Mouse (Mus musculus) naive thymus-derived CD4-positive, alpha-beta T cell, adult 5 months (primary cell): ENCODE results near the gene Thbs3. TPM values are rescaled to one million over a fixed set of nuclear protein-coding genes. Genes with fewer than 3 reads are reported as not detected.

Source experiments
- polyA plus RNA-seq: library from polyadenylated mRNA; unstranded; fragments of 100-300 nt; shearing (Covaris generic); gene quantifications from one replicate; pipeline ENCODE4 v1.2.1, GENCODE M21; 2017

Thbs3 gene
- polyA plus RNA-seq = 1.5 TPM

GRCm38 (mm10) chr3:89214681-89215411 lies at the start of gene Thbs3:
TSS of gene Thbs3 (plus strand) at chr3:89215180.

GRCm38 (mm10) chr3:89177242-89178106 lies 37.5 kb upstream of the Thbs3 start, which contains the start of gene Scamp3:
TSS of gene Scamp3 (plus strand) at chr3:89177473.

GRCm38 (mm10) chr3:89183058-89183958 lies 31.7 kb upstream of the Thbs3 start, which contains the start of gene Fam189b:
TSS of gene Fam189b (plus strand) at chr3:89183143.

GRCm38 (mm10) chr3:89202253-89203141 lies 12.5 kb upstream of the Thbs3 start, which contains the start of gene Gba:
TSS of gene Gba (plus strand) at chr3:89202928.

GRCm38 (mm10) chr3:89226900-89227299 lies 11.9 kb downstream of the Thbs3 start, which contains the start of gene Mtx1:
TSS of gene Mtx1 (minus strand) at chr3:89227088.

GRCm38 (mm10) chr3:89228836-89229235 lies 13.9 kb downstream of the Thbs3 start, which contains the start of gene Muc1:
TSS of gene Muc1 (plus strand) at chr3:89229057.

GRCm38 (mm10) chr3:89245688-89246171 lies 30.8 kb downstream of the Thbs3 start, which contains the start of gene Krtcap2:
TSS of gene Krtcap2 (plus strand) at chr3:89245966.

GRCm38 (mm10) chr3:89246261-89247100 lies 31.5 kb downstream of the Thbs3 start, which contains the start of gene Trim46:
TSS of gene Trim46 (minus strand) at chr3:89246309.

GRCm38 (mm10) chr3:89259076-89259475 lies 44.1 kb downstream of the Thbs3 start, which contains the start of gene Dpm3:
TSS of gene Dpm3 (plus strand) at chr3:89259358.

GRCm38 (mm10) chr3:89270051-89270755 lies 55.2 kb downstream of the Thbs3 start, which contains the start of gene Slc50a1:
TSS of gene Slc50a1 (minus strand) at chr3:89270570.

Other genes with a start within 250 kb of the Thbs3 start
- gene Rusc1, start 121.9 kb upstream of the Thbs3 start, polyA plus RNA-seq = 55.7 TPM
- not detected for gene Gm43738, start 114.1 kb upstream of the Thbs3 start, polyA plus RNA-seq
- gene Fdps, start 113.2 kb upstream of the Thbs3 start, polyA plus RNA-seq = 69.4 TPM
- not detected for gene Pklr, start 79.0 kb upstream of the Thbs3 start, polyA plus RNA-seq
- gene Hcn3, start 55.0 kb upstream of the Thbs3 start, polyA plus RNA-seq = 2.3 TPM
- gene Clk2, start 50.4 kb upstream of the Thbs3 start, polyA plus RNA-seq = 106 TPM
- gene Scamp3, start 37.7 kb upstream of the Thbs3 start, polyA plus RNA-seq = 217 TPM
- 143 TPM for gene Fam189b, start 32.0 kb upstream of the Thbs3 start, polyA plus RNA-seq
- 72.7 TPM for gene Gba, start 12.3 kb upstream of the Thbs3 start, polyA plus RNA-seq
- gene Mtx1, start 11.9 kb downstream of the Thbs3 start, polyA plus RNA-seq = 102 TPM
- gene Muc1, start 13.9 kb downstream of the Thbs3 start, polyA plus RNA-seq = not detected
- gene Krtcap2, start 30.8 kb downstream of the Thbs3 start, polyA plus RNA-seq = 161 TPM
- gene Trim46, start 31.1 kb downstream of the Thbs3 start, polyA plus RNA-seq = 1.1 TPM
- gene Dpm3, start 44.2 kb downstream of the Thbs3 start, polyA plus RNA-seq = 74.9 TPM
- gene Slc50a1, start 55.4 kb downstream of the Thbs3 start, polyA plus RNA-seq = 189 TPM
- gene Efna1, start 66.0 kb downstream of the Thbs3 start, polyA plus RNA-seq = not detected
- not detected for gene Efna3, start 107.8 kb downstream of the Thbs3 start, polyA plus RNA-seq
- 0.21 TPM for gene Efna4, start 122.8 kb downstream of the Thbs3 start, polyA plus RNA-seq
- 11.3 TPM for gene Adam15, start 134.8 kb downstream of the Thbs3 start, polyA plus RNA-seq
- gene Dcst2, start 146.8 kb downstream of the Thbs3 start, polyA plus RNA-seq = 0.20 TPM
- 0.25 TPM for gene Dcst1, start 150.1 kb downstream of the Thbs3 start, polyA plus RNA-seq
- 14.2 TPM for gene Zbtb7b, start 179.6 kb downstream of the Thbs3 start, polyA plus RNA-seq
- 0.31 TPM for gene Lenep, start 187.6 kb downstream of the Thbs3 start, polyA plus RNA-seq
- 25.3 TPM for gene Flad1, start 196.7 kb downstream of the Thbs3 start, polyA plus RNA-seq
- 10.2 TPM for gene Cks1b, start 203.2 kb downstream of the Thbs3 start, polyA plus RNA-seq
- 79.2 TPM for gene Shc1, start 203.3 kb downstream of the Thbs3 start, polyA plus RNA-seq
- gene Pygo2, start 215.0 kb downstream of the Thbs3 start, polyA plus RNA-seq = 47.2 TPM
- 82.6 TPM for gene Pbxip1, start 221.5 kb downstream of the Thbs3 start, polyA plus RNA-seq
- gene Pmvk, start 239.4 kb downstream of the Thbs3 start, polyA plus RNA-seq = 9.9 TPM